Mouse (Mus musculus) cerebellum, adult 9-10 months (tissue): ENCODE measurements around the gene Irgm1.
"Not testable (repeated sequence)": the region's sequence is repeated elsewhere in the genome, so short reads cannot be mapped to it uniquely, and the experiment has no call there.

ENCODE experiments used
- DNase-seq: peaks from one replicate; pipeline ENCODE4 v3.0.0; 2022

The Irgm1 gene

DNA sequence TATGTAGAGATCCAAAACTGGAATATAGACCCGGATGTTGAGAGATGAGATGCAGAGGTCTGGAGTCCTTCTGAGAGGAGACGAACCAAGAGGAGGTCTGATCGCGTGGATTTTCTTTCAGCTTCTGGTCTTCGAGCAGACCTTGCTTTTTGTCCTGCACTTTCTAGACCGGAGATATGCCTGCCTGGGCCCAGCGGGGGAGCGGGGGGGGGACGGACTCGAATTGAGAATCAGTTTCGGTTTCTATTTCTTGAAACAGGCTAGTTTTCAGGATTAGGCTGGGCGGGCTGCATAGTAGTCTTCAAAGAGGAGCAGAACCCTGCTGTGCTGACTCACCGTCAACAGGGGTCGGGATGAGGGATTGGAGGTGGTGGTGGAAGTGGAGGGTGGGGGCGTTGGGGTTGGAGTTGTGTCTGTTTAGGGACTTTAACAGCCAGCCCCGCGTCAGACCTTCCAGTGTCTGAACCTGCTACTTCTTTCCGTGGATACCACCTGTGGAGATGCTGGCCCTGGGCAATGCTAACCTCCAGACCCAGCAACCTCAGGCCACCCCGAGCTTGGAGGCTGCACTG lies at the start of gene Irgm1:
Irgm1 (minus strand) TSS at position 483 of the 572 bp plus-strand sequence.
- no peak for DNase-seq

DNA sequence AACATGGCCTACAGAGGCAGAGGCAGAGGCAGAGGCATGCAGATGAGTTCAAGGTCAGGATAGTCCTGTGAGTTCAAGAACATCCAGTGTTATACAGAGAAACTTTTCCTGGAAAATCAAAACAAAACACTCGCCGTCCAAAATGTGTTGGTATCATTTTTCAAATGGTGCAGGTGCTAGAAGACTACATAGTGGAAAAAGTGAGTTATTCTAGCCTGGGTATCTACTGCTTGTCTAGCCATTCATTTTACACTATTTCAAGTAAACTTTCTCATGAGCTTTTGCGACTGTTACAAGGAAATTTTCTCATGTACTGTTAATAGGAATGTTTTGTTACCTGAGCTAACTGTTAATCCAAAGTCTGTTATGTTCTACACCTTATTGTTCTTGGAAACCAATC lies 46.9 kb upstream of the Irgm1 start:
- DNase-seq = no peak

DNA sequence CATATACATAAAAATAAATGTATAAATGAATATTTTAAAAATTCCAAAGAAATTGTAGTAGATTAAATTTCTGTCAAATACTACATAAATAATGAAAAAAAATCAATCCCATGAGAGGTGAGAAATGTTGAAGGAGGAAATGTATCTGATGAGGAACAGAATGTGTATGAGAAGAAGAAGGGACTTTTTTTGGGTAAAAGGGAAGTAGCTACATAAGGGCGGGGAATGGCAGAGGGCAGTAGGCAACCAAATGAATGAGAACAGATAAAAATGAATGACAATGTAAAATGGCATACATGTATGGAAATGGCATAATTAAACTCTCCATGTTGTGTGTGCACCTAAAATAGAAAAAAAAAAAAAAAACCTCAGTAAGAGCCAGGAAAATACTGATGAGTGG lies 42.1 kb upstream of the Irgm1 start:
- DNase-seq = no peak

DNA sequence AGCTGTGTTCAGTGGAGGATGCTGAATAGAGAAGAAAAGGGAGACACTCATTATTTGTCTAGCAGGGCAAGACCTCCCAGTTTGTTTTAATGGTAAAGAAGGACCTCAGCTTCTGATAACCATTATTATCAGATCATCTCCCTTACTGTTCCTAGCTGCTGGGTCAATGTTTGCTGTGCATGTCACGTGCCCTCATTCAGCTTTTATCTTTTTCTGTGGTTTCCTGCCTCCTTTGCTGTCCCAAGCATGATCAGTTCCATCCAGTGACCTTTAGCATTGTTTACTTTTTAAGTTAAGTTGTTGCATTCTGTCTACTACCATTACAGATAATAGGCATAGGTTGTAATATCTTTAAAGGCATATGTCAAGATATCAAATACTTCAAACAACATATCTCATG lies 37.0 kb upstream of the Irgm1 start:
- DNase-seq = no peak

DNA sequence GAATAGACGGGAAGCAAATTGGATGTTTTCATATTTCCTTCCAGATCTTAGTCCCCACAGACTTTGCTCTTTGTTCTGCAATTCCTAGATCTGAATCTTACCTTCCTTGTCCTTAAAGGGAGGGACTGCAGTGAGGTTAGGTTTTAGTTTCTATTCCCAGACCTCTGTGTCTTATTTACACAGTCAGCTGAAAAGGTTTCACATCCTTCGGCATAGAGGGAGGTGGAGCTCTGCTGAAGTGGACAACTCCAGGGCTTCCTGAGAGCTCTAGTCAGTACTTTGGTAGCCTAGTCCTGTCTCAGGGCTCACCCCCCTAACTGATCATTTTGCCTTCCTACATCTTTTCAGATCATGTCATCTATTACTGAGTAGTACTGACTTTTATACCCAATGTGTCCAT lies 30.5 kb upstream of the Irgm1 start, which contains the start of gene Gm5431:
Gm5431 (minus strand) TSS at position 194 of the 400 bp plus-strand sequence.
- DNase-seq = no peak

DNA sequence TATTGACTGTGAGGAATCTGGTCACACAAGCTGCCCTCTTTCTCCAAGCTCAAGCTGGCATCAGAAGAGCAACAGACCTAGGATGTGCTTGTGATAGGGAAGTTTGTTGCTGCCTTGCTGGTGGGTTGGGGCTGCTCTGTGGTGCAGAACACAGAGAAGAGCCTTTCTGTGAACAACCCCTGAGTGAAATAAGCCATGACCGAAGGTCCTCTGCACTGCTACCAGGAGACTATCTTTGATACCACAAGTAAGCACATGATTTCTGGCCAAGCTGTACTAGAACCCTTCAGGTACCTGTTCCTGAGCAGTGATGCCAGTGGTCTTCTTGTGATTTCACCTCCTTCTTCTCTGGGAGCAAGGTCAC lies 30.1 kb upstream of the Irgm1 start:
- DNase-seq = not testable (repeated sequence)

DNA sequence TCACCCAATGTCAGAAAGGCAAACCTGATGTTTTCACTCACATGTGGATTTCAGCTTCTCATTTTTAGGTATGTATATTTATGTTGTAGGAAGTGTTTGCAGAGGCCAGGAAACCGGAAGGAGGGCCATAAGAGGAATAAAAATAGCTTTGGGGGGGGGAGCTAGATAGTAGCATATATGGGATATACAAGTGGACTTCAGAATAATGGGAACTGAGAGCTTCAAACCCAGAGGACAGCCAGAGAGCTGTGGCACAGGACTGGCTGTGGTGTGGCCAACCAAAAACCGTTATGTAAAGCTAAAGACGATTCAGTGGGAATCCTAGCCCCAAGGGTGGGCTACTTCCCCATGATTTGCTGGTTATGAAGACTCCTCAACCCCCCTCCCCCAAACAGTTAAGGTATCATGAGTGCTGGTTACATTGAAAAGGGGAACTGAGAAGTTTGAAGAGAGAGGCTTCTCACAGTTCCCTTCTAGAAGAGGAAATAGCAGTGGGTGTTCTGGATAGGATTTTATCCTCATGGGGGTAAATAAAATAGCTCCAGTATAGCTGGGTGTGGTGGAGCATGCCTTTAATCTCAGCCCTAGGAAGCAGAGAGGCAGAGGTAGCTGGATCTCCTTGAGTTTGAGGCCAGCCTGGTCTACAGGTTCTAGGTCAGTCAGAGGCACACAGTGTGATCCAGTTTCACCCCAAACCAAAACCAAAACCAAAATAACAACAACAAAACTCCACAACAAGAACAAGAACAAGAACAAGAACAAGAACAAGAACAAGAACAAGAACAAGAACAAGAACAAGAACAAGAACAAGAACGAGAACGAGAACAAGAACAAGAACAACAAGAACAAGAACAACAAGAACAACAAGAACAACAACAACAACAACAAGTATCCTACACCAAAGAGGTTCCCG lies 29.4 kb upstream of the Irgm1 start:
- not testable (repeated sequence) for DNase-seq

DNA sequence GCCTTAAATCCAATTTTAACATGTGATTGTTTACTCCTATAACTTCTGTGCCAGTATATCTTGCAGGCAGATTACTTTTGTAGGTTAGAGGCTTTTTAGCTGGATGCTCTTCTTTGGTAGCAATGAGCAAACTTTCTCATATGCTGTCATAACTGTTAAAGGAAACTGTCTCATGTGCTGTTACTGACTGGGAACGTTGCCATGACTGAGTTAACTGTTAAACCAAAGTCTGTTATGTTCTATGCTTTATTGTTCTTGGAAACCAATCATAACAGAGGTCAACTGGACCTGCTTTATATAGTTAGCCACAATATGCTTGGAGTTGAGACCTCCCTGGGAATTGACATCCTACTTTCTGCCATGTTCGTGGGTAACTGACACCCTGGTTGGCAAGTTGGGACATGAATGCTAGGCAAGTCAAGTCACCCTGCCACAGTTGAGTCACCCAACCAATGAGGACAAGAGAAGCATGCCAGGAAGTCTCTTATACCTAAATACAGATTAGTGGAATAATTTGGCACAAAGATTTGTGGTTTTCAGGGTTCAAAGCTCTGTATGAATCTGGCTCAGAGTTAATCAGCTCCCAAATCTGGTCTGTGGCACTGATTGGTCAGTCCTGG lies 27.4 kb upstream of the Irgm1 start:
- DNase-seq = no peak

DNA sequence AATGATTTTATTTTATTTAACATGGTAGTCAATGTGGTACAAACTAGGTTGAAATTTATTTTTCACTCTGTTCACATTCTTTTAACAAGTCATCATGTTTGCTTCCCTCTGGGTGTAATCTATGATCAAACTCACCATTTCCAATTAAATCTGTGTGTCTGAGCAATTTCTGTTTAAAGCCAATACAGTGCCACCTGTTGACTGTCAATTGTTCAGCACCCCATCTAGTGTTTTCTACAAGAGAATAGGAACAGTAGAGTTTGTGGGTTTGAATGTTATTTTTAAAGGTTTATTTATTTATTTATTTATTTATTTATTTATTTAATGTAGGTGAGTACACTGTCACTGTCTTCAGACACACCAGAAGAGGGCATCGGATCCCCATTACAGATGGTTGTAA lies 5.2 kb upstream of the Irgm1 start:
- no peak for DNase-seq

DNA sequence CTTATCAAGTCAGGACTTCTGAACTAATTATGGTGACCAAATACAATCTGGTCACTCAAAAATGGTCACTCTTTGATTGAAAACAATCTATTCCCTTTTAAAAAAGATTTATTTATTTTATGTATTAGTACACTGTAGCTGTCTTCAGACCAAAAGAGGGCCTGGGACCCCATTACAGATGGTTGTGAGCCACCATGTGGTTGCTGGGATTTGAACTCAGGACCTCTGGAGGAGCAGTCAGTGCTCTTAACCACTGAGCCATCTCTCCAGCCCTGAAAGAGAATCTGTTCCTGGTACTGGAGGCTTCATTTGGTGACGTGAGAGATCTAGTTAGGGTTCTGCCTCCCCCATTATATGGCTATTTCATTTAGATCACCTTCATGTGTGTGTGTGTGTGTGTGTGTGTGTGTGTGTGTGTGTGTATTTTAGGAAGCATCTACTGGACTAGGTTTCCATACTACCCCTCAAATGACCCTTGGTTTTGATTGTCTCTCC lies 3.9 kb upstream of the Irgm1 start:
- not testable (repeated sequence) for DNase-seq

DNA sequence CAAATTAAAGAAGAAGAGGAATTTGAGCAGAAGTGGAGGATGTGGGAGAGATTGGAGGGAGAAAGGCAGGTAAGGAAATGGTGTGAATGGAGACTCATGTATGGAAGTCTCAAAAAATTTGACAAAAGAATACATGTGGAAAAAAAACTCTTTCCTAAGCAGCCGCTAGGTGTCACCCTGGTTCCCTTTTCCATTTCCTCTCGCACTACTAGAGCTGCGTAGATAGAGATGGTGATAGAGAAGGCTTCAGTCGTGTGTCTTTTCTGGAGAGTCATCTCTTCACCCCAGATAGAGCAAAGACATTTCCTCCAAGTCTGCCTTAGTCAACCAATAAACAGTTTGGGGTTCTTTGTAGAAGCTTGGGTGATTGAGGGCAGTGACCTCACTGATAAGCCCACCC lies 3.0 kb upstream of the Irgm1 start:
- peak; percentile 63 for DNase-seq

DNA sequence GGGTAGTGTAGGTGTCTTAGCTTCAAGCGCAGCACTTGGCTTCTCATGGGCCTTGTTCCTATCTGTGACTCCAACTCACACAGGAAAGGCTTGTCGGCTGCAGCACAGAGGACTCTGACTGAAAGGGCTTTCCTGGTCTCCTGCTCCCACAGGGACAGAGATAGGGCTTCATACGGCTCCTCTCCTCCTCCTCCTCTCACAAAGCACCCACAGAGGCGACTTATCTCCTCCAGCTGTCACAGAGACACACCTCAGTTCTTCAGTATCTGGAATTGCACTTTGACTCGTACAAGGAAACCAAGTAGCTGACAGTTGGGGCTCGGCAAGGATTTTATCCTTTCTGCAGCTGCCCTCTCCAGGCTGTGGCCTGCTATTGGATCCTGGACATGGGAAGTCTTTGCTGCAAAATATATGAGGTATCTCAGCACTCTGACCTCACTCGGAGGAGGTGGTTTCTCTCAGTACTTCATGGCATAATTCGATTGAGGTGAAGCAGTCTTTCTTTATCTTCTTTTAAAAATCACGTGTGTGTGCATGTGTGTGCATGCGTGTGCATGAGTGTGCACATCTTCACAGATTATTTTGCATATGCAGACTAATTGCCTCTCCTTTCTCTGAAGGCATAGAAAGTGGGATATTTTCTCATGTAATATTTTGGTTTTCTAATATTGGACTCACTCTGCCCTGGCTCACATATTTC lies 2.3 kb upstream of the Irgm1 start:
- DNase-seq = no peak

DNA sequence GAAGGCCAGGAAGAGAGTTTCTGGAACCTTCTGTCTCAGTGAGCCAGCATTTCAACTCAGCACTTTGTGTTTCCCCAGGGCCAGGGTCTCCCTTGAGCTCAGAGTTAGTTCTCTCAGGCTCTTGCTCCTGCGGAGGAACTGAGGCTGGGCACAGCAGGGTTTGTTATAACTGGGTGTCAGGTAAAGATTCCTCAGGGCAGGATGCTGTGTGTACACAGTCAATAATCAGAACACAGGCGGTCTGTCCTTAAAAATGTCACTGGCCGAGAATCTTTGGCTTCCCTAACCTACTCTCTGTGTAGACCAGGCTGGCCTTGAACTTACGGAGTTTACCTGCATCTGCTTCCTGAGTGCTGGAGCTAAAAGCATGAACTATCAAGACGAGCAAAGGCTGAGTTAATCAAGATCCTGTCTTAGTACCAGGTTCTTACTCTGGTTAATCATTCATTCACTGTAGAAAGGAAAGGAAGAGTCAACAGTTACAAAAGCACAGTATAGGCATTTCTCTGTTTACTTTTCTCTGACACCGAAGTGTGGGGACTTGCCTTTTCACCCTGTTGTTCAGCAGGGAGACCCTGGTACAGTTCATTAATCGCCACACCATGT lies 1.3 kb upstream of the Irgm1 start:
- no peak for DNase-seq

DNA sequence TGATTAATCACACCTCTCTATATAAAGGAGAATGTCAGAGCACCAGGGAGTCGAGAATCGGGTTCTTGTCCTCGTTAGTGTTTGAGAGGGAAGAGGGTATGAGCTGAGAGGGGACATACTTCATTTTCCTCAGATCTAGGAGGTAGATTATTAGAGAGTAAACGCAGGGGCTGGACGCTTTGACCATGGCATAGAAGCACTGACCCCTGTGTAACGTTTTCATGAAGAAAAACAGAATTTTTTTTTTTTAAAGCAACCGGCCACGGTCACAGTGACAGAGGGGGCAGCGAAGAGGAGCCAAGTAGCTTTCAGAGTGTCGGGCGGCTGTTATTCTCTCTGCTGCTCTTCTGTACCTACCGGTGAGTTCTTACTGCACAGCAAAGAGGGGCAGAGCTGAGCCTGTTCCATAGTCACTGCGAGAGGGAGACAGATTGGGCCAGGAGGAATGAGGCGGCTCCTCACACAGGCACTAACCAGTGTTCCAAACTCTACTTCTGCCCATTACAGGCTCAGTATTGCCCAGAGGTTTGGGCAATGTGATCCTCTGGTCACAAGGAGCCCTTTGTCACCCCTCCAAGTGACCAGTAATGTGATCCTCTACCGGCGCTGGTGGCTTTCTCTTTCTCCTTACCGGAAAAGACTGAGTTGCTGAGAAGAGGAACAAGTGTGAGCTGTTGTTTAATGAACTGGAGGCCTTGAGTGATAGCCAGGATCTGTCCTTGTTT lies 496 bp upstream of the Irgm1 start:
- DNase-seq = no peak

DNA sequence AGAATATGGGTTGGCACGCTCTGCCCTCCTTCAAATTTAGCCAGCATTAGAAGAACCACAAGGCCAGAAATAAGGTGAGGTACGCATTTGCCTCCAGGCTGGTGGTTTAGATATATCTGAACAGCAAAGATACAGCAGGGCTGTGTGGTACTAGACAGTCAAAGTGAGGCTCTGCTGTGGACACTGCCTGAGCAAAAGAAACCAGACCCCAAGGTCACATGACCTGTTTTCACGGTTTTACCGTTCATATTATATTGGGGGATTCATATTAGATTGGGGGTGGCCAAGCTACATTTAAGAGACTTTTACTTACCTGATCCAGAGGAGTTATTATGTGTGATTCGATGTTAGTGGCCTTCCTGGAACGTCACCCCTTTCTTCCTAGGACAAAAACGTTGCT lies 702 bp downstream of the Irgm1 start:
- peak; percentile 3 for DNase-seq

DNA sequence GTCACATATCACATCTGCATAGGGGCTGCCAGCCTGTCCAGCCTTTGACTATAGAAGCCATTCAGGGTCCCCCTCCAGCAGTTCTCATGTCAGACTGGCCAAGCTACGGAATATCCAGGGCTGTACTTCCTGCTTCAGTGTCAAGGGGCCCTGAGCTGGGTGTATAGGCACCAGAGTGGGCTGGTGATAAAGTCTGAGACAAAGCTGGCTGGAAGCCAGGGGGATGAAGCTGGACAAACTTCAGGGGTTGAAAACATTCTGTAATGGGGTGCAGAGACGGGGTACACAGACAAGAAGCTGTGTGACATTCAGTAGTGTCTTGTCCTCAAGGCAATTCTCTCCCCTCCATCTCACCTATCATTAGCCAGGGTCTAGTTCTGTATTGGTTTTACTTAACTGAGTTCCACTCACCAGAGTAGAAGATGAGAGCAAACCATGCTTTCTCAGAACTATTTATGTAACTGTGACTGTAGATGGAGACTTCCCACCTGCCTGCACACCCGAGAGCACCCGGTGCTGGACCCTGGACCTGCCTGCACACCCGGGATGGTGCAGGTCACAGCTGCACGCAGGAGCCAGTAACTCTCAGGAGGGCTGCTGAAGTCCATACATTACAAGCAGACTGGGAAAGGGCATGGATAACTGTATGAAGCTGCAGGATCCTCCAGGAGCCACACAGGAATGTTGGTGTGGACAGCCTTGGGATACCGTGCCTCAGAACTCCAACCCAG lies 1.9 kb downstream of the Irgm1 start:
- no peak for DNase-seq

DNA sequence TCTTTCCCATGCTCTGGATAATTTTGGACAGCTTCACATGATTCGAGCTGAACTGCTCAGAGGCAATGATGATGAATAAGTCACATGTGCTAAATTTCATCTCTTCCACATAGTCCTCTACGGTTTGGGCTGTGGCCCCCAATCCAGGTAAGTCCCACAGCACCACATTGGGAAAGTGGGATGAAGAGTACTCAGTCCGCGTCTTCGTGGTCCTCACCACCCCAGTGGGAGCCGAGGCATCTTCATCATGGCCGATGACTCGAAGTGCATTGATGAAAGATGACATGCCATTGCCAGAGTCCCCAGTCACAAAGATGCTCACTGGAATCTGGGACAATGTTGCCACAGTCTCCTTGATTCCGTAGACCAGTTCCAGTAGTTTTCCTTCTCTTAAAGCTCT lies 5.0 kb downstream of the Irgm1 start:
- no peak for DNase-seq

DNA sequence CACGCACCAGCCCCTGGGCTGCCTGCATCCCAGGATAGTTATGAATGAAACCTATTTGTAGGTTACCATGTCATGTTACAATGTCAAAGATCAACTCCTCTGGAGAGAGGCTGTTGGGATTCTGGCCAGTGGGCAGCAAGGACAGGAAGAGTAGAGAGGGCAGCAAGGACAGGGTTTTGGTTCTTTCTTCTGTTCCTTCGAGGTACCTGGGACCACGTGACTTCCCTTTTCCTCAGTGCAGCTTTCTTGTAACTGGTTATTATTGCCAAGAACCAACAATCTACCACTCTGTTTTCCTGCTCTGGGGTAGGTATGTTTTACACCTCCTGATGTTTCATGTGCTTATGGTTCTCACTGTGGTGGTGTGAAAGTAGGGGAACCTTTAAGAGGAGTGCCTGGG lies 7.7 kb downstream of the Irgm1 start:
- DNase-seq = no peak

DNA sequence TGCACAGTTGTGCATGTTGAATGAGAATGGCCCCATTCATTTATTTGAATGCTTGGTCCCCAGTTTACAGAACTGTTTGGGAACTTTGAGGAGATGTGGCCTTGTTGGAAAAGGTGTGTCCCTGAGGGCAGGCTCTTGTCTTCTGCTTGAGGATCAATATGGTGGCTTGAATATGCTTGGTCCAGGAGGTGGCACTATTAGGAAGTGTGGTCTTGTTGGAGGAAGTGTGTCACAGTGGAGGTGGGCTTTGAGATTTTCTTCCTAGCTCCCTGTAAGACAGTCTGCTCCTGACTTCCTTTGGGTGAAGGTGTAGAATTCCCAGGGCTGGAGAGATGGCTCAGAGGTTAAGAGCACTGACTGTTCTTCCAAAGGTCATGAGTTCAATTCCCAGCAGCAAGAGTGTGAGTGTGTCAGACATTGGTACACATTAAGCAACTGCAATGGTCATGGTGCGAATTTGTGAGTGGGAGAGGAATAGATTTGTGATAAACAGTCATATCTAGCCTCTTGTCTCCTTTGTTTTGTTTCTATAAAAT lies 8.6 kb downstream of the Irgm1 start:
- DNase-seq = no peak

DNA sequence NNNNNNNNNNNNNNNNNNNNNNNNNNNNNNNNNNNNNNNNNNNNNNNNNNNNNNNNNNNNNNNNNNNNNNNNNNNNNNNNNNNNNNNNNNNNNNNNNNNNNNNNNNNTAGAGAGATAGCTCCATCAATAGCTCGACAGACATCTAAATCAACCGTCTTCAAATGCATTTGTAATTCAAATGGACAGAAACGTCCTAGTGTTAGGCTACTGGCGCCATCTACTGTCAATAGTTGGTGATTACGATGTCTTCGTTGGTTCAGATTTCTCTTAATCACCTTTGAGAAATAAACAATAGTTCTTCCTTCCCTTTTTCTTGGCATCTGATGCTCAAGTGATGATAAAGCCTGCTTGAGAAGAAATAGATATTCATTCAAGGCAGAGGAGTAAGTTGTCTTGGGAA lies 12.5 kb downstream of the Irgm1 start:
- DNase-seq = peak; percentile 85
